ENCODE assay signal across 15 mouse cellular contexts in genomic region chr13:71690069-71690817, GRCm38 (mm10).
DNase-seq lines count a peak whose midpoint lies in the region; ATAC-seq lines count a peak whose summit lies in the region.
"Had no signal": no experiment of that assay in that cellular context is flagged by ENCODE, and none has a peak within 500 bp of the region (broad histone marks: within the 10 kb centered on the region; RNA-seq: fewer than 3 reads in every experiment).

No protein-coding gene starts in this region.

- 39% methylated on average over 20 of the region's 20 CpGs for WGBS in neural tube, embryonic 12.5 days
- WGBS in forebrain, embryonic 14.5 days = 7% methylated on average over 20 of the region's 20 CpGs
- 9% methylated on average over 20 of the region's 20 CpGs for WGBS in limb, embryonic 12.5 days
- 31% methylated on average over 20 of the region's 20 CpGs for WGBS in heart, embryonic 12.5 days

- H3K36me3 ChIP-seq in neural tube, embryonic 12.5 days = no peaks in the 10 kb centered on the region
- no peaks in the 10 kb centered on the region for H3K36me3 ChIP-seq in forebrain, embryonic 14.5 days (ENCODE audit: control insufficient read depth, insufficient read depth, low read length)
- H3K36me3 ChIP-seq in limb, embryonic 12.5 days = no peaks in the 10 kb centered on the region
- H3K36me3 ChIP-seq in heart, embryonic 12.5 days = no peaks in the 10 kb centered on the region

- H3K27me3 ChIP-seq in neural tube, embryonic 12.5 days (replicated peaks) = peaks cover 4% of the 10 kb centered on the region; the same call in 1 of the 2 replicates
- H3K27me3 ChIP-seq in forebrain, embryonic 14.5 days (replicated peaks; ENCODE audit: control insufficient read depth, insufficient read depth, low read length) = no peaks in the 10 kb centered on the region
- peaks cover 46% of the 10 kb centered on the region for H3K27me3 ChIP-seq in limb, embryonic 12.5 days
- H3K27me3 ChIP-seq in heart, embryonic 12.5 days (replicated peaks) = no peaks in the 10 kb centered on the region; the same call in 1 of the 2 replicates

- ATAC-seq in neural tube, embryonic 12.5 days (ENCODE audit: low FRiP score, low read depth) = no peak
- peak; percentile 86 for ATAC-seq in forebrain, embryonic 14.5 days
- ATAC-seq in limb, embryonic 12.5 days (ENCODE audit: insufficient number of reproducible peaks, insufficient read depth, low FRiP score, low TSS enrichment, low read depth) = no peak
- no peak for ATAC-seq in heart, embryonic 12.5 days (ENCODE audit: insufficient number of reproducible peaks, low FRiP score)

- no peak for DNase-seq in neural tube, embryonic 10.5 days (ENCODE audit: extremely low spot score, low spot score)
- peak; percentile 84 for DNase-seq in forebrain, embryonic 14.5 days (ENCODE audit: low spot score)
- peak; percentile 41 for DNase-seq in retina, embryonic 14.5 days (ENCODE audit: low spot score)
- DNase-seq in right cerebral cortex, adult 18-20 months = no peak
- DNase-seq in gastrocnemius, postnatal 10 days = no peak
- DNase-seq: adrenal gland, postnatal 25 days; cerebellum, adult 9-10 months; heart, adult 2 months; heart, postnatal 4 days; kidney, postnatal 36 days; lung, adult 18-20 months; thymus, postnatal 14 days had no signal

- H3K4me2 ChIP-seq in neural tube, embryonic 12.5 days (replicated peaks) = 0 out of 2 replicates have a peak overlapping the region, but pooled peaks have one; percentile 0
- peak overlapping the region; percentile 34 for H3K4me2 ChIP-seq in forebrain, embryonic 14.5 days (ENCODE audit: low read length)
- H3K4me2 ChIP-seq in limb, embryonic 12.5 days = peak overlapping the region; percentile 27
- no peak overlapping the region for H3K4me2 ChIP-seq in heart, embryonic 12.5 days

- peaks cover 4% of the 10 kb centered on the region; the same call in 1 of the 2 replicates for H3K4me1 ChIP-seq in neural tube, embryonic 12.5 days
- H3K4me1 ChIP-seq in forebrain, embryonic 14.5 days (ENCODE audit: control insufficient read depth, insufficient read depth, low read length) = no peaks in the 10 kb centered on the region; the same call in 1 of the 2 replicates
- H3K4me1 ChIP-seq in limb, embryonic 12.5 days (replicated peaks) = peaks cover 21% of the 10 kb centered on the region
- peaks cover 4% of the 10 kb centered on the region; the same call in 1 of the 2 replicates for H3K4me1 ChIP-seq in heart, embryonic 12.5 days (replicated peaks)

- H3K9me3 ChIP-seq in neural tube, embryonic 12.5 days = no peaks in the 10 kb centered on the region
- H3K9me3 ChIP-seq in forebrain, embryonic 14.5 days (replicated peaks; ENCODE audit: control insufficient read depth, low read length) = no peaks in the 10 kb centered on the region
- H3K9me3 ChIP-seq in limb, embryonic 12.5 days = no peaks in the 10 kb centered on the region
- no peaks in the 10 kb centered on the region for H3K9me3 ChIP-seq in heart, embryonic 12.5 days (replicated peaks)

- H3K9ac ChIP-seq in neural tube, embryonic 12.5 days = no peak overlapping the region
- no peak overlapping the region for H3K9ac ChIP-seq in forebrain, embryonic 14.5 days (ENCODE audit: low read length)
- H3K9ac ChIP-seq in limb, embryonic 12.5 days (replicated peaks) = no peak overlapping the region
- no peak overlapping the region for H3K9ac ChIP-seq in heart, embryonic 12.5 days

- no peak overlapping the region for H3K4me3 ChIP-seq in neural tube, embryonic 12.5 days
- no peak overlapping the region for H3K4me3 ChIP-seq in forebrain, embryonic 14.5 days (ENCODE audit: low read depth, low read length)
- no peak overlapping the region for H3K4me3 ChIP-seq in limb, embryonic 12.5 days (replicated peaks)
- no peak overlapping the region for H3K4me3 ChIP-seq in heart, embryonic 12.5 days
- H3K4me3 ChIP-seq: heart, adult 2 months had no signal

- H3K27ac ChIP-seq in neural tube, embryonic 12.5 days = no peak overlapping the region
- H3K27ac ChIP-seq in forebrain, embryonic 14.5 days (ENCODE audit: low read depth, low read length) = no peak overlapping the region
- H3K27ac ChIP-seq in limb, embryonic 12.5 days = no peak overlapping the region
- H3K27ac ChIP-seq in heart, embryonic 12.5 days (ENCODE audit: poor library complexity, severe bottlenecking) = no peak overlapping the region
- H3K27ac ChIP-seq: heart, adult 2 months had no signal

Comparison
In these comparisons a context has a peak if more than half of its experiments do, and no peak if none do; other contexts are left out.
1. DNase-seq: peak in forebrain, embryonic 14.5 days (single experiment) and retina, embryonic 14.5 days (single experiment); none in neural tube, embryonic 10.5 days (single experiment), right cerebral cortex, adult 18-20 months (single experiment) and gastrocnemius, postnatal 10 days (single experiment).